Mouse (Mus musculus) small intestine, adult 2 months (tissue): ENCODE data around the gene Fndc3b.

Source experiments
- CTCF ChIP-seq: fragments of 200-500 bp; IDR thresholded peaks from 2 replicates; pipeline ENCODE4 v1.5.1; 2012; ENCODE audit warnings: low read depth, mild to moderate bottlenecking, control low read depth, inconsistent platforms, low read length, moderate library complexity, mixed read lengths; ENCODE audit not compliant: insufficient replicate concordance, insufficient read length; ENCODE audit errors: extremely low read depth
- POLR2A ChIP-seq: fragments of 200-500 bp; IDR thresholded peaks from 2 replicates; pipeline ENCODE4 v1.6.1; 2012; ENCODE audit warnings: low read depth, mild to moderate bottlenecking, control low read depth, inconsistent platforms, low read length, moderate library complexity

- TF ChIP-seq CTCF (no peak), POLR2A (no peak)
Observed at GRCm38 (mm10) chr3:27617237-27617499, 93.9 kb downstream of the Fndc3b start.
